Mouse (Mus musculus) lung, adult 2 months (tissue): ENCODE measurements around the gene Kdm5b. TPM values are rescaled to one million over a fixed set of nuclear protein-coding genes. Genes with fewer than 3 reads are reported as not detected.

Experiments used
- DNase-seq: peaks from one replicate; pipeline ENCODE4 v3.0.0; 2022
- H3K4me1 ChIP-seq: fragments of 200-500 bp; 2 replicates; pipeline ENCODE4 v1.6.1; 2011; ENCODE audit warnings: low read length; ENCODE audit not compliant: control insufficient read depth, insufficient read depth
- H3K4me3 ChIP-seq: fragments of 200-500 bp; replicated peaks from 2 replicates; pipeline ENCODE3; 2011; ENCODE audit warnings: low read depth, mild to moderate bottlenecking, control low read depth, low read length; ENCODE audit errors: extremely low read depth
- CTCF ChIP-seq: fragments of 200-500 bp; IDR thresholded peaks from 2 replicates; pipeline ENCODE4 v1.5.1; 2011; ENCODE audit warnings: mild to moderate bottlenecking, low read length, control low read depth; ENCODE audit not compliant: insufficient read depth
- POLR2A ChIP-seq: fragments of 200-500 bp; IDR thresholded peaks from 2 replicates; pipeline ENCODE4 v1.6.1; 2011; ENCODE audit warnings: low read depth, mild to moderate bottlenecking, control low read depth, low read length, borderline replicate concordance; ENCODE audit errors: extremely low read depth
- WGBS: fragments of 180-500 bp; shearing (Covaris S2); methylation state at CpG from one replicate; pipeline ENCODE4 v1.1.7; 2018; 5-methylcytosine and 5-hydroxymethylcytosine counted together
- polyA plus RNA-seq: library from polyadenylated mRNA; depleted of rRNA; stranded (reverse); fragments of >200 nt; gene quantifications from 2 replicates; pipeline ENCODE4 v1.2.3, GENCODE M21; 2012

Kdm5b gene
- polyA plus RNA-seq, 1 experiment = 10.1 TPM

GRCm38 (mm10) chr1:134560801-134561769 is 1.1 kb downstream of the Kdm5b start:
- TF ChIP-seq POLR2A (no peak), CTCF (no peak)
- 1% methylated on average over 64 of the region's 76 CpGs for WGBS
- Histone ChIP-seq H3K4me1 (peaks cover 7% of the 10 kb centered on the region; the same call in 1 of the 2 replicates), H3K4me3 (peak overlapping the region; percentile 74)
- peak; percentile 34 for DNase-seq

- Histone ChIP-seq H3K4me3 (peak overlapping the region; percentile 74), H3K4me1 (peaks cover 7% of the 10 kb centered on the region; the same call in 1 of the 2 replicates)
- WGBS = 21% methylated on average over 7 of the region's 7 CpGs
- DNase-seq = no peak
- no peak for TF ChIP-seq CTCF
- no peak for TF ChIP-seq POLR2A
Measured at GRCm38 (mm10) chr1:134561770-134562143, 1.8 kb downstream of the Kdm5b start.

GRCm38 (mm10) chr1:134562457-134562856 is 2.5 kb downstream of the Kdm5b start:
- H3K4me1 ChIP-seq = peaks cover 4% of the 10 kb centered on the region
- TF ChIP-seq CTCF (no peak), POLR2A (no peak)
- H3K4me3 ChIP-seq = no peak overlapping the region
- DNase-seq = no peak

GRCm38 (mm10) chr1:134563726-134564125 is 3.8 kb downstream of the Kdm5b start:
- Histone ChIP-seq H3K4me3 (no peak overlapping the region), H3K4me1 (peaks cover 4% of the 10 kb centered on the region)
- DNase-seq = no peak
- WGBS = 93% methylated on average over 3 of the region's 3 CpGs
- no peak for TF ChIP-seq POLR2A
- no peak for TF ChIP-seq CTCF

- H3K4me3 ChIP-seq = no peak overlapping the region
- WGBS = 42% methylated on average over 1 of the region's 1 CpGs
- H3K4me1 ChIP-seq = peaks cover 11% of the 10 kb centered on the region
- DNase-seq = no peak
- TF ChIP-seq CTCF (no peak), POLR2A (no peak)
Measured at GRCm38 (mm10) chr1:134567511-134567910, 7.5 kb downstream of the Kdm5b start.

GRCm38 (mm10) chr1:134570171-134570570 is 10.2 kb downstream of the Kdm5b start:
- peaks cover 13% of the 10 kb centered on the region for H3K4me1 ChIP-seq
- DNase-seq = no peak
- no peak overlapping the region for H3K4me3 ChIP-seq
- TF ChIP-seq POLR2A = no peak
- no peak for TF ChIP-seq CTCF
- 91% methylated on average over 9 of the region's 9 CpGs for WGBS

- DNase-seq = no peak
- peaks cover 13% of the 10 kb centered on the region for H3K4me1 ChIP-seq
- TF ChIP-seq POLR2A = no peak
- no peak for TF ChIP-seq CTCF
- 33% methylated on average over 3 of the region's 3 CpGs for WGBS
- no peak overlapping the region for H3K4me3 ChIP-seq
Measured at GRCm38 (mm10) chr1:134570631-134571030, 10.7 kb downstream of the Kdm5b start.

GRCm38 (mm10) chr1:134573300-134573931 is 13.4 kb downstream of the Kdm5b start:
- TF ChIP-seq CTCF (no peak), POLR2A (no peak)
- 25% methylated on average over 1 of the region's 1 CpGs for WGBS
- no peak overlapping the region for H3K4me3 ChIP-seq
- no peak for DNase-seq
- H3K4me1 ChIP-seq = peaks cover 13% of the 10 kb centered on the region

GRCm38 (mm10) chr1:134573932-134574315 is 14.0 kb downstream of the Kdm5b start:
- 58% methylated on average over 5 of the region's 5 CpGs for WGBS
- no peak for DNase-seq
- Histone ChIP-seq H3K4me1 (peaks cover 13% of the 10 kb centered on the region), H3K4me3 (no peak overlapping the region)
- TF ChIP-seq CTCF (no peak), POLR2A (no peak)
